Mouse (Mus musculus): ENCODE data around the gene Nrm.
A peak's percentile ranks its signal among the peaks of the same experiment; 100 is the strongest.

Nrm gene

GRCm38 (mm10) chr17:35866911-35867890 lies 6.1 kb downstream of the Nrm start:
- DNase-seq (ENCODE audit: low spot score in 2 of 2), result peak; percentile 81

DNA sequence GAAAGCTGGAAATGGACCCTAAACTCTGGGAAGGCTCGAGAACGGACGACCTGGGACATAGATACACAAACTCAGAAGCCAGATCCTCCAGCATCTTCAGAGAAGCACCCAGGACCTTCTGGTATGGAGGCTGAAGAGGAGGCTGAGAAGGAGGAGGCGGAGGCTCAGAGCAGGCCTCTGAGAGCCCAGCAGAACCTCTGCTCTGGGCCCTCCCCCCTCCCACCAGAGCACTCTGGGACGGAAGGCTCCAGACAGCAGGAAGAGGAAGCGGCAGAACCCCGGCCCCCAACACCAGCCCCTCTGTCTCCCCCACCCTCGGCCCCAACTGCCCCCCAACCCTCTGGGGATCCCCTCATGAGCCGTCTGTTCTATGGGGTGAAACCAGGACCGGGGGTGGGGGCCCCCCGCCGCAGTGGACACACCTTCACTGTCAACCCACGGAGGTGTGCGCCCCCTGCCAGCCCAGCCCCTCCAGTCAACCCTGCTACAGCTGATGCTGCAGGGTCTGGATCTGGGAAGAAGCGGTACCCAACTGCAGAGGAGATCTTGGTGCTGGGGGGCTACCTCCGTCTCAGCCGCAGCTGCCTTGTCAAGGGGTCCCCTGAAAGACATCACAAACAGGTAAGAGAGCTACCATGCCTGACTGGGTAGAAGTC lies 7.2 kb downstream of the Nrm start:
- DNase-seq (ENCODE audit: low spot score in 2 of 2), result peak; percentile 80

DNA sequence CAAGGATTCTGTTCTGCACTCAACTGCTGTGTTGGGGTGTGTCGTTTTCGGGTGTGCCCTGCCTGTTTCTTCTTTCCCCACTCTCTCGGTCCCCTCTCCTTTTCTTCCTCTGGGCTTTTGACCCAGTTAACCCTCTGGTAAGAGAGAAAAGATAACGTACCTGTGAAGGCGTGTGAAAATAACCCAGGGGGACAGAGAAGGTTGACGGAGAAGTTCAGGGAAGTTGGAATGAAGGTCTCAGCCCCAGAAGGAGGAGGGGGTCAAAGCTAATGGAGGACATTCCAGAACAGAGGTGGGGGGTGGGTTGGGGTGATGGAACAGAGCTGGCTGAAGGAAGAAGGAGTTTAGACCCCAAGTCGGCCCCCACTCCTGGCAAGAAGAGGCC lies 7.8 kb downstream of the Nrm start:
- DNase-seq (ENCODE audit: low spot score in 2 of 2), result no peak

GRCm38 (mm10) chr17:35869346-35870067 lies 8.4 kb downstream of the Nrm start:
- peak; percentile 53 to 63 for DNase-seq (ENCODE audit: low spot score in 2 of 2)

- peak; percentile 88 to 91 for DNase-seq (ENCODE audit: low spot score in 2 of 2)
Measured at GRCm38 (mm10) chr17:35870151-35870883, 9.2 kb downstream of the Nrm start.

DNA sequence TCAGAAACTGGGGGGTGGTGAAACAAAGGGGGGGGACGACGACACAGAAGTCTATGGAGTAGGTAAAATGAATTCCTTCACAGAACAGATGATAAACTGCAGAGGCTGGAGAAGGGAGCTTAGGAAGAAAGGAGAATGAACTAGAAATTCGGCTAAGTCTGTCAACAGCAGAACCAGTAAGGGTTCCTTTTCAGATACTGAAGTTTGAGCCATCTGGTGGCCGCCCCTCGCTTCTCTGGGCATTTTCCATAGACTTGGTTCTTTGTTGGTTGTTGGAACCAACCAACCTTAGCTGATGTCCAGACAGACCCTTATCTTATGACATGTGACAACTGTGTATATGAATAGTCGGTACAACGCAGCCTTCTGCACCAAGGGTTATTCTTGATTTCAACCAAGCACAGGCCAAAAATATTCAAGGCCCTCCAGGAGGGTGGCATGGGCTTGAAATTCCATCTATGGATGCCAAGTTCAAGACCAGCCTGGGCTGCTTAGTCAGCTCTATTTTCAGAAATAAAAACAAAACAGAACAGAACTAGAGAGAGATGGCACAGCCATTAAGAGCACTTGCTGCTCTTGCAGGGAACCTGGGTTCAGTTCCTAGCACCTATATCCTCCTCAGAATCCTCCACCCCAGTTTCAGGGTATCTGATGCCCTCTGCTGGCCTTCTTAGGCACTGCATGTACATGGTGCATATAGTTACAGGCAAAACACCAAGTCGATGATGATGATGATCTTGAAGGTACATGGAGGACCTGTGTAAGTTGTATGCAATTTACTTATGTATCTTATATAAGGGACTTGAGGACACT lies 10.0 kb downstream of the Nrm start:
- no peak for DNase-seq (ENCODE audit: low spot score in 2 of 2)

- DNase-seq (ENCODE audit: low spot score in 2 of 2), result peak; percentile 80 to 83
Measured at GRCm38 (mm10) chr17:35873774-35874519, 12.8 kb downstream of the Nrm start.

- no peak for DNase-seq (ENCODE audit: low spot score in 2 of 2)
Measured at GRCm38 (mm10) chr17:35874721-35875120, 13.6 kb downstream of the Nrm start.

- DNase-seq (ENCODE audit: low spot score in 2 of 2), result peak; percentile 92 to 95
Measured at GRCm38 (mm10) chr17:35879245-35880057, 18.3 kb downstream of the Nrm start, which contains the start of gene Dhx16. Gene Dhx16, plus strand, starts transcription at chr17:35879819.

DNA sequence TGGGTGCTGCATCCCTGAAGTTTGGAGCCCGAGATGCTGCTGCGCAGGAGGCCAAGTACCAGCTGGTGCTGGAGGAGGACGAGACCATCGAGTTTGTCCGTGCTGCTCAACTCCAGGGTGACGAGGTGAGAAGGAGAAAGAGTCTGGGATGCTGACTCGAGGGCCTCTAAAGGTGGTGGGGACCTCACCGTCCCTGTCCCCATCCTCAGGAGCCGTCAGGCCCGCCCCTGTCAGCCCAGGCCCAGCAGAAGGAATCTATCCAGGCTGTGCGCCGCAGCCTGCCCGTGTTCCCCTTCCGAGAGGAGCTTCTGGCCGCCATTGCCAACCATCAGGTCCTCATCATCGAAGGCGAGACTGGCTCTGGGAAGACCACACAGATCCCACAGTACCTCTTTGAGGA lies 21.8 kb downstream of the Nrm start:
- DNase-seq (ENCODE audit: low spot score in 2 of 2), result no peak

- no peak for DNase-seq (ENCODE audit: low spot score in 2 of 2)
Measured at GRCm38 (mm10) chr17:35883777-35884176, 22.7 kb downstream of the Nrm start.

DNA sequence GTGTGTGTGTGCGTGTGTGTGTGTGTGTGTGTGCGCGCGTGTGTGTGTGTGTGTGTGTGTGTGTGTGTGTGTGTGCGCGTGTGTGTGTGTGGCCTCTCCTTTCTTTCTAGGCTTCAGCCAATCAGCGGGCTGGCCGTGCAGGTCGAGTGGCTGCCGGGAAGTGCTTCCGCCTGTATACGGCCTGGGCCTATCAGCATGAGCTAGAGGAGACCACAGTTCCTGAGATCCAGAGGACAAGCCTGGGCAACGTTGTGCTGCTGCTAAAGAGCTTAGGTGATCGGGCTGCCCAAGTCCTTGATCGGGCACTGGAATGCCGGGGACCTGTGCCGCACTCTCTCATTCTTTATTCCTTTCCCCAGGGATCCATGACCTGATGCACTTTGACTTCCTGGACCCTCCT lies 26.6 kb downstream of the Nrm start:
- no peak for DNase-seq (ENCODE audit: low spot score in 2 of 2)

DNA sequence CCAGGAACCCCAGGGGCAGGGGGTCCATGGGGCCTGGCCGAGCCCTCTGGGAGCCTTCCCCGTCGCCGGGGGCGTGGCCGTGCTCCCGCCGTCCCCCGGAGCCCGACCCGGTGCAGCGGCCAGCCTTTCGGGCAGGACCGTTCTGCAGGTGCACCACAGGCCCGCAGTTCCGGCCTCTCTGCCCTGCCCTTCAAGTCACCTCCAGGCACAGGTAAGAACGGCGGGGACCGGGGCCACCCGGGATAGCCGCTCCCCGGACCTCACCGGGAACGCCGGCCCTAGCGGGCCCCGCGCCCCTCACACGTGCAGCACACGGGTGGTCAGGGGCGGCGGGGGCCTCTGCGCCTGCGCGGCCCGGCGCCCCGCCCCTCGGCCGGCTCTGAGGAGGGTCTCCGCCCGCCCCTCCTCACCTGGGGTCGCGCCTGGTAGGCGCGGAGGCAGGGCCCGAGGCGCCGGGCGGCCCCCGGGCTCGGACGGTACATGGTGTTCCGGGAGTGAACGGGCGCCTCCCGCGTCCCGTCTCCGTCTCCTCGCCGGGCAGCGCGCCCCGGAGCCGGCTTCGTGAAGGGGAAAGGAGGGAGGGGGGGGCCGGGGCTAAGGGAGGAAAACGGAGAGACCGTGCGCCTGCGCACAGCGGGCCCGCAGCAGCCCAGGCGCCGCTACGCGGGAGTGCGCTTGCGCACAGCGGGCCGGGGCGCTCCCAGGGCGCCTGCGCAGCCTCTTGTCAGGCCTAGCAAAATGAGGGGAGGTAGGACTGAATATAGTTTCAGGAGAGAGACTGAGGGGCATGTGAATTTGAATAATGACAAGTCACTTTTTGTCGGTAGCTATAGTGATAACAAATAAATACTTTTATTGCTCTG lies 35.9 kb downstream of the Nrm start, which contains the start of gene 2310061I04Rik:
Gene 2310061I04Rik (minus strand): TSS at position 651 of the 863 bp plus-strand sequence.
- peak; percentile 91 to 92 for DNase-seq (ENCODE audit: low spot score in 2 of 2)

- DNase-seq (ENCODE audit: low spot score in 2 of 2), result no peak
Measured at GRCm38 (mm10) chr17:35897644-35898573, 36.8 kb downstream of the Nrm start.

DNA sequence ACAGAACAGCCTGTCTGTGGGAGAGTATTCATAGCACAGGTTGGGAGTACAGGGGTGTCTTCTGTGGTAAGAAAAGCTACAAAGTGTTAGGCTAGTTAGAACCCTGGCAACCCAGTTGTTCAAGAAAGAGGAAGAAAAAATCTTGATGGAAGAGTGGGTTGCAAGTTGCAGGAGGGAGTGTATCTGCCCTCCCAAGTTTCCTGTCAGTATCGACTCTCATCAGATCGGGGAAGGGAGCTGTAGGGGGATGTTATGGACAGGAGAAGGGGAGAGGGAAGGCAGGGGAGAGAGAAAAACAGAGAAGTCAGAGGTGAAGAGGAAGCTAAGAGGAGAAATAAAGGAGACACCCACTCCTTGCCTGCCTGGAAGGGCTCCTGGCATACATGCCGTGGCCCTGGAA lies 39.5 kb downstream of the Nrm start:
- DNase-seq (ENCODE audit: low spot score in 2 of 2), result no peak

GRCm38 (mm10) chr17:35903343-35903991 lies 42.3 kb downstream of the Nrm start:
- no peak for DNase-seq (ENCODE audit: low spot score in 2 of 2)
